Mouse (Mus musculus) ES-E14 (cell line): Measurements from ENCODE around the gene Pxmp4. TPM values are rescaled to one million over a fixed set of nuclear protein-coding genes. Genes with fewer than 3 reads are reported as not detected.

Experiments used
- DNase-seq: peaks from one replicate; pipeline ENCODE4 v3.0.0-alpha.2; 2013; ENCODE audit warnings: low read depth, low spot score
- H3K27ac ChIP-seq: 2 replicates; pipeline ENCODE4 v1.5.1; 2012; ENCODE audit warnings: low read depth, mild to moderate bottlenecking, low read length, moderate library complexity, mixed read lengths; ENCODE audit not compliant: poor library complexity, insufficient read depth, severe bottlenecking
- H3K36me3 ChIP-seq: 2 replicates; pipeline ENCODE4 v1.6.1; 2012; ENCODE audit warnings: mild to moderate bottlenecking, low read length, moderate library complexity, mixed read lengths; ENCODE audit not compliant: control insufficient read depth, poor library complexity, insufficient read depth, severe bottlenecking
- H3K4me1 ChIP-seq, 2 experiments: fragments of 150-350 bp in 1 of 2; sonication (generic) in 1 of 2; 2 replicates each; pipeline ENCODE4 v1.6.1; 2012; ENCODE audit warnings: low read length in 2 of 2, mild to moderate bottlenecking in 1 of 2, mixed read lengths in 1 of 2; ENCODE audit not compliant: control insufficient read depth in 2 of 2, insufficient read depth in 2 of 2, poor library complexity in 1 of 2
- H3K4me3 ChIP-seq, 2 experiments: fragments of 150-350 bp in 1 of 2; sonication (generic) in 1 of 2; 2 replicates each; pipeline ENCODE4 v1.5.1; 2012; ENCODE audit warnings: low read length in 2 of 2, low read depth in 1 of 2, mild to moderate bottlenecking in 1 of 2, mixed read lengths in 1 of 2; ENCODE audit not compliant: insufficient read depth in 1 of 2, poor library complexity in 1 of 2, severe bottlenecking in 1 of 2
- H3K9ac ChIP-seq: 2 replicates; pipeline ENCODE4 v1.6.1; 2012; ENCODE audit warnings: low read depth, mild to moderate bottlenecking, low read length, mixed read lengths; ENCODE audit not compliant: poor library complexity, insufficient read depth, severe bottlenecking
- H3K9me3 ChIP-seq: fragments of 150-350 bp; sonication (generic); 2 replicates; pipeline ENCODE4 v1.6.1; 2012; ENCODE audit warnings: low read depth, mild to moderate bottlenecking, low read length; ENCODE audit not compliant: control insufficient read depth, insufficient read depth
- CHD2 ChIP-seq: IDR thresholded peaks from 2 replicates; pipeline ENCODE4 v1.6.1; 2014; ENCODE audit warnings: mild to moderate bottlenecking, low read depth, low read length, inconsistent platforms
- HCFC1 ChIP-seq: IDR thresholded peaks from 2 replicates; pipeline ENCODE4 v1.6.1; 2012; ENCODE audit warnings: low read length, inconsistent platforms, borderline replicate concordance; ENCODE audit not compliant: insufficient read depth
- MAFK ChIP-seq: IDR thresholded peaks from 2 replicates; pipeline ENCODE4 v1.6.1; 2014; ENCODE audit warnings: mild to moderate bottlenecking, low read depth, low read length, inconsistent platforms; ENCODE audit not compliant: insufficient read depth
- ZC3H11A ChIP-seq: IDR thresholded peaks from 2 replicates; pipeline ENCODE4 v1.6.1; 2012; ENCODE audit warnings: low read depth, mild to moderate bottlenecking, inconsistent platforms, low read length, borderline replicate concordance
- ZNF384 ChIP-seq: IDR thresholded peaks from 2 replicates; pipeline ENCODE4 v1.6.1; 2012; ENCODE audit warnings: low read depth, low read length, inconsistent platforms
- in situ Hi-C, 2 experiments: fragments of 600-800 bp; cut with MboI; formaldehyde crosslinking; loops; one replicate each; pipeline ENCODE4 v1.15.1; 2025; ENCODE audit warnings: low sequenced_read_pairs in 2 of 2, inconsistent platforms in 1 of 2; ENCODE audit not compliant: unreplicated experiment in 2 of 2
- total RNA-seq: library from RNA; depleted of rRNA; stranded (reverse); fragments of 300-350 nt; gene quantifications from 2 replicates; pipeline ENCODE4 v1.2.3, GENCODE M21; 2012

Pxmp4 gene
- total RNA-seq, 1 experiment, result 8.6 TPM

GRCm38 (mm10) chr2:154563612-154564170 is 39.8 kb downstream of the Pxmp4 start:
- Histone ChIP-seq H3K27ac (no peak overlapping the region), H3K4me1 (peaks cover 6 to 19% of the 10 kb centered on the region in 2 experiments; a peak in 3 of 4 replicates), H3K9me3 (no peaks in the 10 kb centered on the region), H3K36me3 (peaks cover 21% of the 10 kb centered on the region), H3K4me3 (no peak overlapping the region), H3K9ac (no peak overlapping the region)
- in situ Hi-C loops, result no loop called here
- no peak for DNase-seq
- TF ChIP-seq MAFK (no peak), CHD2 (no peak), ZC3H11A (no peak), HCFC1 (no peak), ZNF384 (no peak)

GRCm38 (mm10) chr2:154558264-154559039 is 45.1 kb downstream of the Pxmp4 start, which contains the start of gene Necab3:
TSS of gene Necab3 (minus strand) at chr2:154558890.
- in situ Hi-C loops, result no loop called here
- peaks cover 26% of the 10 kb centered on the region for H3K36me3 ChIP-seq
- TF ChIP-seq CHD2, result no peak
- no peak for TF ChIP-seq ZC3H11A
- TF ChIP-seq MAFK, result no peak
- no peak for TF ChIP-seq ZNF384
- no peaks in the 10 kb centered on the region for H3K9me3 ChIP-seq
- DNase-seq, result no peak
- peak within 1 kb of the TSS; percentile 66 to 89 for H3K4me3 ChIP-seq
- H3K4me1 ChIP-seq, result peaks cover 3 to 11% of the 10 kb centered on the region in 2 experiments; a peak in 3 of 4 replicates
- H3K9ac ChIP-seq, result peak within 1 kb of the TSS; percentile 37
- H3K27ac ChIP-seq, result no peak within 1 kb of the TSS

GRCm38 (mm10) chr2:154557184-154557832 is 46.2 kb downstream of the Pxmp4 start:
- peaks cover 22% of the 10 kb centered on the region for H3K36me3 ChIP-seq
- DNase-seq, result no peak
- H3K9ac ChIP-seq, result no peak overlapping the region
- H3K27ac ChIP-seq, result no peak overlapping the region
- TF ChIP-seq MAFK, result no peak
- TF ChIP-seq ZC3H11A, result no peak
- no peak for TF ChIP-seq HCFC1
- TF ChIP-seq CHD2, result no peak
- TF ChIP-seq ZNF384, result no peak
- 0 out of 4 replicates have a peak overlapping the region, but pooled peaks of 1 of the 2 experiments have one; percentile 32 for H3K4me3 ChIP-seq
- in situ Hi-C loops, result no loop called here
- peaks cover 6 to 12% of the 10 kb centered on the region in 2 experiments; a peak in 3 of 4 replicates for H3K4me1 ChIP-seq
- H3K9me3 ChIP-seq, result no peaks in the 10 kb centered on the region

GRCm38 (mm10) chr2:154555235-154555634 is 48.3 kb downstream of the Pxmp4 start:
- TF ChIP-seq ZC3H11A (no peak), CHD2 (no peak), ZNF384 (no peak), MAFK (no peak), HCFC1 (no peak)
- Histone ChIP-seq H3K4me3 (no peak overlapping the region), H3K27ac (no peak overlapping the region), H3K9ac (no peak overlapping the region), H3K9me3 (no peaks in the 10 kb centered on the region), H3K36me3 (peaks cover 10% of the 10 kb centered on the region; the same call in 1 of the 2 replicates), H3K4me1 (peaks cover 6 to 16% of the 10 kb centered on the region in 2 experiments; a peak in 3 of 4 replicates)
- in situ Hi-C loops, result no loop called here
- no peak for DNase-seq
